Mouse (Mus musculus) spleen, adult 2 months (tissue): ENCODE measurements around the gene Alg14.

Source experiments
- CTCF ChIP-seq: fragments of 200-500 bp; IDR thresholded peaks from 2 replicates; pipeline ENCODE4 v1.5.1; 2011; ENCODE audit warnings: mild to moderate bottlenecking, inconsistent platforms; ENCODE audit not compliant: insufficient read depth, insufficient read length, insufficient replicate concordance; ENCODE audit errors: extremely low read depth
- POLR2A ChIP-seq: fragments of 200-500 bp; IDR thresholded peaks from 2 replicates; pipeline ENCODE4 v1.6.1; 2011; ENCODE audit warnings: low read depth, low read length, inconsistent platforms

- peak; percentile 5; the same call in 1 of the 2 replicates for TF ChIP-seq CTCF
- no peak for TF ChIP-seq POLR2A
Measured at GRCm38 (mm10) chr3:121306641-121307040, 15.1 kb downstream of the Alg14 start.
